Mouse (Mus musculus) erythroblast, embryonic 14.5 days (primary cell): ENCODE measurements around the gene Ces4a.

Experiments used
- GATA1 ChIP-seq: IDR thresholded peaks from 2 replicates; pipeline ENCODE4 v1.6.1; 2012; ENCODE audit warnings: low read length, inconsistent platforms, mixed read lengths
- TAL1 ChIP-seq: IDR thresholded peaks from 3 replicates; pipeline ENCODE4 v1.6.1; 2012; ENCODE audit warnings: low read length, inconsistent platforms, mixed read lengths

DNA sequence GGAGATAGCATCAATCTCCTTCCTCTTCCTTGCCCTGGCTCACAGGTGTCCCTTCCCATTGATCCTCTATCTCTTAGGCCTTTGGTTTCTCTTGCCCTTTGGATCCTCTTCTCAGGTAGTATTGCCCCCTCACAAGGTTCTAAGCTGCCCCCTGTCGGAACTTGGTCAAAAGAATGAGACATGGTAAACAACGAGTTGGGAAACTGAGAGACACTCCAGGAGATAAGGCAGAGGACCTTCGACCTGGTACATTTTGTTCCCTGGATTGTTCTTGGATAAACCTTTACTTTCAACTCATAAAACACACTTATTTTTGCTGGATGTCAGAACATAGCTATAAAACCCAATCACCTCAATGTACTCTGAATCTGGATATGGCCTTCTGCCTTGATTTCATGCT lies 27.4 kb upstream of the Ces4a start:
- no peak for TF ChIP-seq TAL1
- no peak for TF ChIP-seq GATA1
